Mouse (Mus musculus) E14TG2a.4 (cell line): ENCODE measurements around the gene Kri1.

ENCODE experiments used
- CTCF ChIP-seq: conservative IDR thresholded peaks from 2 replicates; pipeline ENCODE4 v1.5.1; 2014; ENCODE audit warnings: low read length
- NANOG ChIP-seq: IDR thresholded peaks from 2 replicates; pipeline ENCODE4 v1.6.1; 2014; ENCODE audit warnings: borderline replicate concordance, low read length, mixed read lengths
- POU5F1 ChIP-seq: IDR thresholded peaks from 2 replicates; pipeline ENCODE4 v1.6.1; 2014; ENCODE audit warnings: low read length, borderline replicate concordance

- TF ChIP-seq POU5F1 (no peak), CTCF (no peak), NANOG (no peak)
Measured at GRCm38 (mm10) chr9:21277776-21278175, 10.0 kb downstream of the Kri1 start.
